Mouse (Mus musculus): ENCODE results near the gene Dhx15. TPM values are rescaled to one million over a fixed set of nuclear protein-coding genes. Genes with fewer than 3 reads are reported as not detected.

The Dhx15 gene
- polyA plus RNA-seq, 1 experiment from 2014 or later: 58.3 TPM

DNA sequence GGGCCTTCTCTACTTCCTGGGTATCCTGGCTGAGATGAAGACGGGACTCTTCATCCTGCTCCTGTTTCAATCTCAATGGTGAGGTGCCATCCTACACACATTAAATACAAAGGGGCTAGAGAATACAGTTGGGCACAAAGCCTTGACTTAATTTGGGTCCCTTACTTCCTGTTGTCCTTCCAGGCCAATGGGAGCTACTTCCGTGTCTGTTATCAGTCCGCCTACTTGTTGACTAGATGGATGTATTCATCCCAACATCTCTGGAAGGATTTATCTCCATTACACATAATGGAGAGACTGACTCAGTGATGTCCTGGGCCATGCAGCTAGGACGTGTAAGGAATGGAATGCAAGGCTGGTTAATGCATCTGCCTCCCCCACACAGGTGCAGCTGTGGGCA lies 72.5 kb downstream of the Dhx15 start:
- H3K36me3 ChIP-seq (ENCODE audit: control insufficient read depth, insufficient read depth): no peaks in the 10 kb centered on the region
- H3K9me3 ChIP-seq (replicated peaks; ENCODE audit: control insufficient read depth, low read length): no peaks in the 10 kb centered on the region
- peaks cover 45% of the 10 kb centered on the region for H3K27me3 ChIP-seq (ENCODE audit: control insufficient read depth, insufficient read depth, low read depth, low read length)
- H3K4me1 ChIP-seq (ENCODE audit: control insufficient read depth, low read depth, low read length): no peaks in the 10 kb centered on the region; the same call in none of the 2 replicates
- no peak overlapping the region for H3K4me2 ChIP-seq (ENCODE audit: low read depth, low read length)
- H3K9ac ChIP-seq (ENCODE audit: low read depth, low read length): no peak overlapping the region
- no peak overlapping the region for H3K27ac ChIP-seq (ENCODE audit: low read length)
- WGBS (ENCODE audit: insufficient replicate concordance): 61% methylated on average over 4 of the region's 4 CpGs
- ATAC-seq (ENCODE audit: low read depth): no peak
- H3K4me3 ChIP-seq (ENCODE audit: low read depth, low read length): no peak overlapping the region

DNA sequence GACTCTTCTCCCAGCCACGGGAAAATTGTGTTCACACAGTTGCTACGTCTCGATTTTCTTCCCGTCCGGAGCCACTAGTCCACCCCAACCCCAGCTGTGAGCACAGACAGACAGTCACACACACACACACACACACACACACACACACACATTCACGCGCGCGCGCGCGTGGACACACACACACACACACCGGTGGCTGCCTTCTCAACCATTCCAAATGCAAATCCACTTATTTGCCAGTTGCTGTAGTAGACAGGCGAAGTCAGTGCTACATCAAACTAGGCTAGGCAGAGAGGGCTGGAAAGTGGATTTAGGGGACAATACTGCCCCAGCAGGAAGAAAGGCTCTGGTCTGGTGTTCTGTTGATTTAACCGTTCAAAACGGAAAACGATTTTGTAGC lies 73.9 kb downstream of the Dhx15 start:
- no peak overlapping the region for H3K27ac ChIP-seq (ENCODE audit: low read length)
- no peak overlapping the region for H3K9ac ChIP-seq (ENCODE audit: low read depth, low read length)
- 5% methylated on average over 17 of the region's 17 CpGs for WGBS (ENCODE audit: insufficient replicate concordance)
- H3K4me1 ChIP-seq (ENCODE audit: control insufficient read depth, low read depth, low read length): no peaks in the 10 kb centered on the region; the same call in none of the 2 replicates
- no peaks in the 10 kb centered on the region for H3K36me3 ChIP-seq (ENCODE audit: control insufficient read depth, insufficient read depth)
- H3K4me3 ChIP-seq (ENCODE audit: low read depth, low read length): peak overlapping the region; percentile 65; the same call in 1 of the 2 replicates
- H3K4me2 ChIP-seq (ENCODE audit: low read depth, low read length): peak overlapping the region; percentile 79
- peaks cover 56% of the 10 kb centered on the region for H3K27me3 ChIP-seq (ENCODE audit: control insufficient read depth, insufficient read depth, low read depth, low read length)
- no peaks in the 10 kb centered on the region for H3K9me3 ChIP-seq (replicated peaks; ENCODE audit: control insufficient read depth, low read length)
- ATAC-seq (ENCODE audit: low read depth): no peak

DNA sequence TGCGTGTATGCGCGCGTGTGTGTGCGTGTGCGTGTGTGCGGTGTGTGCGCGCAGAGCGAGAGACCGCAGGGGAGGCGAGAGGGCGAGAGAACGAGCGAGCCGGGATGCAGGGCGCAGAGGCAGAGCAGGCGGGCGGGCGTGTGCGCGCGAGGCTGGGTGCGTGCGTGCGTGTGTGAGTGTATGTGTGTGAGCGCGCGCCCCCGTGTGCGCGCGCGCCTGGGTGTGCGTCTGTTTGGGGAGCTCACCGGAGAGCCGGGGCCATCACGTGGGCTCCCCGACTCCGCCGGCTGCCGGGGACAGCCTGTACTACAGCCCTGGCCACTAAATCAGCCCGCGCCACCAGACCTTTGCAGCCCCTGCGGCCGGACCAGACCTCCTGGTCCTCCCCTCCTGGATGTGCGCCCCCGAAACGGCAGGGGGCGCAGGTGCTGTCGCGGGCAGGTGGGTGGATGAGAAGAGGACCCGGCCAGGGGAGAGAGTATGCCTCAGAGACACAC lies 74.4 kb downstream of the Dhx15 start:
- ATAC-seq (ENCODE audit: low read depth): peak; percentile 43
- Histone ChIP-seq H3K27me3 (ENCODE audit: control insufficient read depth, insufficient read depth, low read depth, low read length) (peaks cover 57% of the 10 kb centered on the region), H3K4me3 (ENCODE audit: low read depth, low read length) (peak overlapping the region; percentile 65), H3K4me2 (ENCODE audit: low read depth, low read length) (peak overlapping the region; percentile 79), H3K9me3 (replicated peaks; ENCODE audit: control insufficient read depth, low read length) (no peaks in the 10 kb centered on the region), H3K9ac (ENCODE audit: low read depth, low read length) (no peak overlapping the region), H3K36me3 (ENCODE audit: control insufficient read depth, insufficient read depth) (no peaks in the 10 kb centered on the region), H3K27ac (ENCODE audit: low read length) (no peak overlapping the region), H3K4me1 (ENCODE audit: control insufficient read depth, low read depth, low read length) (no peaks in the 10 kb centered on the region; the same call in none of the 2 replicates)
- under 1% methylated on average over 48 of the region's 53 CpGs for WGBS (ENCODE audit: insufficient replicate concordance)

DNA sequence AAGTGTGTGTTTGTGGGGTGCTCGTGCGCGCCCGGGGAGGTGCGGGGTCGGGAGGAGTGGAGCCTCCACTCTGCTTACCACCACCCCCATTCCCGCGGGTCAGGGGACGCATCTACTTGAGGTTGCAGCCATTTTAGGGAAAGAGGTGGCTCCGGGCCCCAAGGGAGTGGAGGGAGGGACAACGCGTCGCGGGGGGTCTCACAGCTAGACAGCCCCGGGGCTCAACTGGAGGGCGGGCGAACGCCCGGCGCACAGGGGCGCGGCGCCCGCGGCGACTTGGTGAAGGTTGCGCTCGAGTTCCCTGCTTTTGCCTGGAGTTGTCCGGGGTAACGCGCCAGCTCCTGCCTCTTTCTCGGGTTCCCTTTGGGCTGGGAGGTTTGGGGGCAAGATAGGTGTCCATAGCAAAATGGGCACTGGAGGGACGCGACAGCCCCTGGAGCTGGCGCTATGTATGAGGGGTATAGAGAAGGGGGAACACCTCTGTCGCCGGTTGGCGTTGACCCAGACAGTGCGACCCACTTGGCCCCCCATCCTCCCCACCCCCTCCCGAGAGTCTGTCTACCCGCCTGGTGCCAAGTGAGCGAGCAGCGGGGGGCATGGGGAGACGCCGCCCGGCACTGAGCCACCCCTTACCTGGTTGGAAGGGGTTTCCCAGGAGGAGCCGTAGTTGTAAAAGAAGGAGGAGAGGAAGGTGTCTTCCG lies 75.4 kb downstream of the Dhx15 start:
- no peaks in the 10 kb centered on the region; the same call in none of the 2 replicates for H3K4me1 ChIP-seq (ENCODE audit: control insufficient read depth, low read depth, low read length)
- H3K27ac ChIP-seq (ENCODE audit: low read length): no peak overlapping the region
- under 1% methylated on average over 48 of the region's 48 CpGs for WGBS (ENCODE audit: insufficient replicate concordance)
- no peaks in the 10 kb centered on the region for H3K9me3 ChIP-seq (replicated peaks; ENCODE audit: control insufficient read depth, low read length)
- no peak overlapping the region for H3K9ac ChIP-seq (ENCODE audit: low read depth, low read length)
- peak overlapping the region; percentile 79 for H3K4me2 ChIP-seq (ENCODE audit: low read depth, low read length)
- peak overlapping the region; percentile 65 for H3K4me3 ChIP-seq (ENCODE audit: low read depth, low read length)
- peaks cover 62% of the 10 kb centered on the region for H3K27me3 ChIP-seq (ENCODE audit: control insufficient read depth, insufficient read depth, low read depth, low read length)
- ATAC-seq (ENCODE audit: low read depth): no peak
- no peaks in the 10 kb centered on the region for H3K36me3 ChIP-seq (ENCODE audit: control insufficient read depth, insufficient read depth)

DNA sequence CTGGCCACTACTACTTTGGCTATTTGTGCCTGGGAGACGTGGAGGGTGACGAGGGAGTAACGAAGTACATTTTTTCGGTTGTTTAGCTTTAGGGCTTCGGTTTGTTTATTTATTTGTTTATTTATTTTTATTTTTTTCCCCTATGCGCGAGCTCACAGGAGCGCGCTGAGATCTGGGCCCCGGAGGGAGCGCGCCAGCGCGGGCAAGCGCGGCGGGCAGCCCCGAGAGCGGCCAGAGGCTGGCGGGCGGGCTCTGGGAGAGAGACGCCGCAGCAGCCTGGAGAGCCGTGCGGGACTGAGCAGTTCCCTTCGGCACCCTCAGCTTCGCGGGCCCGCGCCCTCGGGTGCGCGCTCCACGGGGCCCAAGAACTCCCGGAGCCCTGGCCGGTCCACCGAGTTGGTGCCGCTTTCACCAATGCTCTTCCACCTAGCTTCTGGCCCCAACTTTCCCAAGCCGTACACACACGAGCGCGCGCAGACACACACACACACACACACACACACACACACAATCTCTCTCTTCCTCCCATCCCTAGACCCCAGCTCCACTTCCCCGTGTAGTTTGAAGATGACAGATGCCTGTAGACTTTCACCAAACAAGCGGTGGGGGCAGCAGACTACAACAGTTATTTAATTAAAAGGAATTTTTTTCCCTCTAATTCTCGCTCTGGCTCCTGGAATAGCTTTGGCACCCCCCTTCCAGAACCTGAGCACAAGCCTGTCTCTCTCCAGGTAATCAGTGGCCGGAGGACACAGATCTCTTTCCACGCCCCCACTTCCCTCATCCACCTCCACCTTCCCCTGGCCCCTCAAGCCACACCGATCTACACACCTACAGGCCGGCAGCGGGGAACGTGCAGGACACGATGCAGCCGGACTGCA lies 76.2 kb downstream of the Dhx15 start:
- Histone ChIP-seq H3K9me3 (replicated peaks; ENCODE audit: control insufficient read depth, low read length) (no peaks in the 10 kb centered on the region), H3K27ac (ENCODE audit: low read length) (no peak overlapping the region), H3K9ac (ENCODE audit: low read depth, low read length) (no peak overlapping the region), H3K4me1 (ENCODE audit: control insufficient read depth, low read depth, low read length) (no peaks in the 10 kb centered on the region; the same call in none of the 2 replicates), H3K36me3 (ENCODE audit: control insufficient read depth, insufficient read depth) (no peaks in the 10 kb centered on the region), H3K4me3 (ENCODE audit: low read depth, low read length) (peak overlapping the region; percentile 65), H3K27me3 (ENCODE audit: control insufficient read depth, insufficient read depth, low read depth, low read length) (peaks cover 65% of the 10 kb centered on the region), H3K4me2 (ENCODE audit: low read depth, low read length) (peak overlapping the region; percentile 79)
- WGBS (ENCODE audit: insufficient replicate concordance): under 1% methylated on average over 54 of the region's 54 CpGs
- ATAC-seq (ENCODE audit: low read depth): no peak

DNA sequence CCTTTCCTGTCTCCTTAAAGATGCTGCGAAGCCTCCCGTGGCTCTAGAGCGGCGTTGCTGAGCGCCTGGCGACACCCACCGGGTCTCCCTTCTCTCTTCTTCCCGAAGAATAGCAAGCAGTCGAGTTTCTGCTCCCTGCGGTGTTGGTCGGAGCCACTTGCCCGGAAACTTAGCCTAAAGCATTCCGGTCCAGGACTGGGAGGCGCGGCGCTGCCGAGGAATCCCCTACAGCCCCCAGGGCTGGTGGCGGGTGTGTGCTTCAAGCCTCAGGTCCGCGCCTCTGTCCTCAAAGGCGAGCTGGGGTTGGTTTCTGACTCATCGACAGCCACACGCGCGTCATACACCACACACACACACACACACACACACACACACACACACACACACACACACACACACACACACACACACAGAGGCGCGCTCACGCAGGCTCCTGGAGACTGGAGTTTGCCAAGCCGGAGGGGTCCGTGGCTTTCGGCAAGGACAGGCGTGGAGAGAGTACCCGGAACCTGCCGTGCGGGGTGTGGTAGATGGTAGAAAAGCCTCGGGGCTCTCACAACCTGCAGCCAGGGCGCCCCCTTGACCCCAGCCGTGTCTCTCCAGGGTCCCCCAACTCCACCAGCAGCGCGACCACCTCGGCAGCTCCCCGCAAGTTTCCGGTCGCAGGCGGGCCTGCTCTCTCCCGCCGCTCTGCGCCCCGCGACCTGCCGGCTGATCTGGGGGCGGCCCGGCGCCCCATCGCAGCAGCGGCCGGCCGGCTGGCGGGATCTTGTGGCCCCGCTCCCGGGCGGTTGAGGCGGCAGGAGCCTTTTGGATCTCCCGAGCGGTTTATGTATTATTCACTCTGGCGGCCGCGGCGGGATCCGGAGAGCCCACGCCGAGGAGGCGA lies 77.1 kb downstream of the Dhx15 start:
- H3K4me2 ChIP-seq (ENCODE audit: low read depth, low read length): peak overlapping the region; percentile 79
- H3K4me3 ChIP-seq (ENCODE audit: low read depth, low read length): peak overlapping the region; percentile 65
- WGBS (ENCODE audit: insufficient replicate concordance): under 1% methylated on average over 71 of the region's 73 CpGs
- H3K9me3 ChIP-seq (replicated peaks; ENCODE audit: control insufficient read depth, low read length): no peaks in the 10 kb centered on the region
- no peak overlapping the region for H3K27ac ChIP-seq (ENCODE audit: low read length)
- peaks cover 65% of the 10 kb centered on the region for H3K27me3 ChIP-seq (ENCODE audit: control insufficient read depth, insufficient read depth, low read depth, low read length)
- H3K9ac ChIP-seq (ENCODE audit: low read depth, low read length): no peak overlapping the region
- no peaks in the 10 kb centered on the region; the same call in none of the 2 replicates for H3K4me1 ChIP-seq (ENCODE audit: control insufficient read depth, low read depth, low read length)
- H3K36me3 ChIP-seq (ENCODE audit: control insufficient read depth, insufficient read depth): no peaks in the 10 kb centered on the region
- ATAC-seq (ENCODE audit: low read depth): no peak

DNA sequence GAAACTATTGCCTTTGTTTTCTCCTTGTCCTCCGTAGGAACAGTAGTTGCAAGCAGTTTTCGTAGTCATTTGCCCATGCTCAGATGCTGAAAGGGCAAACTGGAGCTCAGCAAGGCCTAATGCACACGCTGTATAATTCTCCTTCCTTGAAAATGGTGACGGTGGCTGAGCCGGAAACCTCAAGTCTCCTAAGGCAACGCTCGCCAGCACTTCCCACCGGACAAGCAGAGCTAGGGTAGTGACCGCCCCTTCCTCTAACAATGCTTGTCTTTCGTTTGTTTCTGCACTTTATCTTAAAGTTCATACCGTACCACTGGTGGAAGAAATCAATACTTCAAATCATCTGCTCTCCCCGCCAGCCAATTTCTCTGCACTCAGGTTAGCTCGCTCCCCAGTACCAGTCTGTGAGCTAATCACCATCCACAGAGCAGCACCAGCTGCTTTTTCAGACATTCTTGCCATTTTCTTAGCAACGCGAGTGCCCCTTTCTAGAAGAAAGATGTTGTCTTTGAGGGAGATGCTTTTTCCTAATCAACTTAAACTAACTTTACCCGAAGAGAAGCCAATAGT lies 78.0 kb downstream of the Dhx15 start:
- WGBS (ENCODE audit: insufficient replicate concordance): 4% methylated on average over 16 of the region's 16 CpGs
- Histone ChIP-seq H3K27me3 (ENCODE audit: control insufficient read depth, insufficient read depth, low read depth, low read length) (peaks cover 59% of the 10 kb centered on the region), H3K9ac (ENCODE audit: low read depth, low read length) (no peak overlapping the region), H3K9me3 (replicated peaks; ENCODE audit: control insufficient read depth, low read length) (no peaks in the 10 kb centered on the region), H3K36me3 (ENCODE audit: control insufficient read depth, insufficient read depth) (no peaks in the 10 kb centered on the region), H3K4me3 (ENCODE audit: low read depth, low read length) (no peak overlapping the region), H3K27ac (ENCODE audit: low read length) (no peak overlapping the region), H3K4me1 (ENCODE audit: control insufficient read depth, low read depth, low read length) (no peaks in the 10 kb centered on the region; the same call in none of the 2 replicates), H3K4me2 (ENCODE audit: low read depth, low read length) (0 out of 2 replicates have a peak overlapping the region, but pooled peaks have one; percentile 6)
- ATAC-seq (ENCODE audit: low read depth): no peak

All from liver, embryonic 16.5 days (tissue).